Mouse (Mus musculus): ENCODE results near the gene Arr3. TPM values are rescaled to one million over a fixed set of nuclear protein-coding genes. Genes with fewer than 3 reads are reported as not detected.

Gene Arr3
- total RNA-seq (2015) (not detected in 2 replicates), total RNA-seq (2017) (not detected in 2 replicates)

GRCm38 (mm10) chrX:100605314-100605713, at the start of gene Arr3:
Gene Arr3, plus strand, starts transcription at chrX:100605497.
- no peak for ATAC-seq (ENCODE audit: poor library complexity, severe bottlenecking)

GRCm38 (mm10) chrX:100556026-100556425, 49.3 kb upstream of the Arr3 start:
- peak; percentile 52 for ATAC-seq (ENCODE audit: poor library complexity, severe bottlenecking)

- ATAC-seq (ENCODE audit: poor library complexity, severe bottlenecking) = no peak
Measured at GRCm38 (mm10) chrX:100565696-100566095, 39.6 kb upstream of the Arr3 start.

- peak; percentile 81 for ATAC-seq (ENCODE audit: poor library complexity, severe bottlenecking)
Measured at GRCm38 (mm10) chrX:100571951-100572350, 33.3 kb upstream of the Arr3 start, which contains the start of gene Awat1. Gene Awat1, plus strand, starts transcription at chrX:100572251.

- ATAC-seq (ENCODE audit: poor library complexity, severe bottlenecking) = no peak
Measured at GRCm38 (mm10) chrX:100594791-100595190, 10.5 kb upstream of the Arr3 start, which contains the start of gene P2ry4. Gene P2ry4, minus strand, starts transcription at chrX:100594869.

GRCm38 (mm10) chrX:100597439-100597838, 7.9 kb upstream of the Arr3 start:
- no peak for ATAC-seq (ENCODE audit: poor library complexity, severe bottlenecking)

GRCm38 (mm10) chrX:100599755-100600154, 5.5 kb upstream of the Arr3 start:
- ATAC-seq (ENCODE audit: poor library complexity, severe bottlenecking) = no peak

GRCm38 (mm10) chrX:100618488-100618887, 13.2 kb downstream of the Arr3 start:
- no peak for ATAC-seq (ENCODE audit: poor library complexity, severe bottlenecking)

GRCm38 (mm10) chrX:100621366-100621765, 16.1 kb downstream of the Arr3 start:
- ATAC-seq (ENCODE audit: poor library complexity, severe bottlenecking) = no peak

GRCm38 (mm10) chrX:100624242-100624641, 18.9 kb downstream of the Arr3 start:
- no peak for ATAC-seq (ENCODE audit: poor library complexity, severe bottlenecking)

- no peak for ATAC-seq (ENCODE audit: poor library complexity, severe bottlenecking)
Measured at GRCm38 (mm10) chrX:100625146-100625545, 19.8 kb downstream of the Arr3 start.

- no peak for ATAC-seq (ENCODE audit: poor library complexity, severe bottlenecking)
Measured at GRCm38 (mm10) chrX:100625546-100625801, 20.2 kb downstream of the Arr3 start, which contains the start of gene Kif4. Gene Kif4, plus strand, starts transcription at chrX:100625737.

GRCm38 (mm10) chrX:100625802-100626793, 20.8 kb downstream of the Arr3 start, which contains the start of gene Pdzd11:
Gene Pdzd11, minus strand, starts transcription at chrX:100626568.
- peak; percentile 100 for ATAC-seq (ENCODE audit: poor library complexity, severe bottlenecking)

- ATAC-seq (ENCODE audit: poor library complexity, severe bottlenecking) = no peak
Measured at GRCm38 (mm10) chrX:100629076-100629475, 23.8 kb downstream of the Arr3 start.

GRCm38 (mm10) chrX:100638477-100638876, 33.2 kb downstream of the Arr3 start:
- no peak for ATAC-seq (ENCODE audit: poor library complexity, severe bottlenecking)

- no peak for ATAC-seq (ENCODE audit: poor library complexity, severe bottlenecking)
Measured at GRCm38 (mm10) chrX:100652848-100653247, 47.6 kb downstream of the Arr3 start.

GRCm38 (mm10) chrX:100664825-100665224, 59.5 kb downstream of the Arr3 start:
- no peak for ATAC-seq (ENCODE audit: poor library complexity, severe bottlenecking)

Other genes starting within 250 kb of the Arr3 start
- not detected in 2 replicates for gene Otud6a, start 176.5 kb upstream of the Arr3 start, total RNA-seq (2015)
- not detected in 2 replicates for gene Otud6a, start 176.5 kb upstream of the Arr3 start, total RNA-seq (2017)
- gene Awat2, start 162.8 kb upstream of the Arr3 start, total RNA-seq (2015) = 0.45 TPM in 1 of 2 replicates, not detected in the other
- gene Awat2, start 162.8 kb upstream of the Arr3 start, total RNA-seq (2017) = 0.16 and 0.70 TPM in 2 replicates
- gene Igbp1, start 111.2 kb upstream of the Arr3 start, total RNA-seq (2015) = 75.3 and 94.6 TPM in 2 replicates
- gene Igbp1, start 111.2 kb upstream of the Arr3 start, total RNA-seq (2017) = 89.5 and 99.6 TPM in 2 replicates
- gene Dgat2l6, start 80.7 kb upstream of the Arr3 start, total RNA-seq (2015) = not detected in 2 replicates
- not detected in 2 replicates for gene Dgat2l6, start 80.7 kb upstream of the Arr3 start, total RNA-seq (2017)
- 0.46 TPM in 1 of 2 replicates, not detected in the other for gene Awat1, start 33.2 kb upstream of the Arr3 start, total RNA-seq (2015)
- not detected in 2 replicates for gene Awat1, start 33.2 kb upstream of the Arr3 start, total RNA-seq (2017)
- gene P2ry4, start 10.6 kb upstream of the Arr3 start, total RNA-seq (2015) = not detected in 2 replicates
- not detected in 2 replicates for gene P2ry4, start 10.6 kb upstream of the Arr3 start, total RNA-seq (2017)
- gene Kif4, start 20.2 kb downstream of the Arr3 start, total RNA-seq (2015) = 32.2 and 40.1 TPM in 2 replicates
- gene Kif4, start 20.2 kb downstream of the Arr3 start, total RNA-seq (2017) = 52.0 and 53.5 TPM in 2 replicates
- 48.4 and 60.2 TPM in 2 replicates for gene Pdzd11, start 21.1 kb downstream of the Arr3 start, total RNA-seq (2015)
- gene Pdzd11, start 21.1 kb downstream of the Arr3 start, total RNA-seq (2017) = 22.0 and 25.0 TPM in 2 replicates
- 1.2 and 4.7 TPM in 2 replicates for gene Gdpd2, start 124.4 kb downstream of the Arr3 start, total RNA-seq (2015)
- gene Gdpd2, start 124.4 kb downstream of the Arr3 start, total RNA-seq (2017) = 0.73 and 2.7 TPM in 2 replicates
- 1.0 and 2.5 TPM in 2 replicates for gene Dlg3, start 162.2 kb downstream of the Arr3 start, total RNA-seq (2015)
- 1.4 and 2.1 TPM in 2 replicates for gene Dlg3, start 162.2 kb downstream of the Arr3 start, total RNA-seq (2017)

Measured in megakaryocyte, adult 5-6 weeks (primary cell).